Mouse (Mus musculus): ENCODE data around the gene Cog3.
"Not testable (repeated sequence)": the region's sequence is repeated elsewhere in the genome, so short reads cannot be mapped to it uniquely, and the experiment has no call there.

The Cog3 gene

GRCm38 (mm10) chr14:75753991-75754817, at the start of gene Cog3:
Cog3 (minus strand) TSS chr14:75754517.
- DNase-seq (ENCODE audit: low spot score), result peak; percentile 96

- no peak for DNase-seq (ENCODE audit: low spot score)
Measured at GRCm38 (mm10) chr14:75797769-75798386, 43.6 kb upstream of the Cog3 start.

GRCm38 (mm10) chr14:75795918-75796317, 41.6 kb upstream of the Cog3 start:
- no peak for DNase-seq (ENCODE audit: low spot score)

GRCm38 (mm10) chr14:75794726-75795125, 40.4 kb upstream of the Cog3 start:
- DNase-seq (ENCODE audit: low spot score), result no peak

GRCm38 (mm10) chr14:75794324-75794723, 40.0 kb upstream of the Cog3 start:
- no peak for DNase-seq (ENCODE audit: low spot score)

GRCm38 (mm10) chr14:75793110-75793509, 38.8 kb upstream of the Cog3 start:
- no peak for DNase-seq (ENCODE audit: low spot score)

GRCm38 (mm10) chr14:75791372-75791771, 37.1 kb upstream of the Cog3 start:
- DNase-seq (ENCODE audit: low spot score), result no peak

GRCm38 (mm10) chr14:75790411-75790996, 36.2 kb upstream of the Cog3 start:
- DNase-seq (ENCODE audit: low spot score), result no peak

GRCm38 (mm10) chr14:75789291-75789690, 35.0 kb upstream of the Cog3 start:
- DNase-seq (ENCODE audit: low spot score), result no peak

- DNase-seq (ENCODE audit: low spot score), result peak; percentile 13
Measured at GRCm38 (mm10) chr14:75787794-75788175, 33.5 kb upstream of the Cog3 start.

- peak; percentile 94 for DNase-seq (ENCODE audit: low spot score)
Measured at GRCm38 (mm10) chr14:75786868-75787793, 32.8 kb upstream of the Cog3 start, which contains the start of gene Slc25a30. Slc25a30 (minus strand) TSS chr14:75787037.

GRCm38 (mm10) chr14:75786424-75786867, 32.1 kb upstream of the Cog3 start:
- DNase-seq (ENCODE audit: low spot score), result peak; percentile 66

- no peak for DNase-seq (ENCODE audit: low spot score)
Measured at GRCm38 (mm10) chr14:75779913-75780312, 25.6 kb upstream of the Cog3 start.

GRCm38 (mm10) chr14:75776637-75777036, 22.3 kb upstream of the Cog3 start:
- DNase-seq (ENCODE audit: low spot score), result no peak

- DNase-seq (ENCODE audit: low spot score), result no peak
Measured at GRCm38 (mm10) chr14:75773431-75773830, 19.1 kb upstream of the Cog3 start.

GRCm38 (mm10) chr14:75772407-75772806, 18.1 kb upstream of the Cog3 start:
- not testable (repeated sequence) for DNase-seq (ENCODE audit: low spot score)

- no peak for DNase-seq (ENCODE audit: low spot score)
Measured at GRCm38 (mm10) chr14:75771101-75771501, 16.8 kb upstream of the Cog3 start.

GRCm38 (mm10) chr14:75769334-75769733, 15.0 kb upstream of the Cog3 start:
- DNase-seq (ENCODE audit: low spot score), result peak; percentile 83

GRCm38 (mm10) chr14:75768275-75768608, 13.9 kb upstream of the Cog3 start:
- no peak for DNase-seq (ENCODE audit: low spot score)

- peak; percentile 61 for DNase-seq (ENCODE audit: low spot score)
Measured at GRCm38 (mm10) chr14:75767492-75768274, 13.4 kb upstream of the Cog3 start.
